Mouse (Mus musculus) fat pad, adult 2 months (tissue): Measurements from ENCODE around the gene Rnf145.

Experiments
- DNase-seq: peaks from one replicate; pipeline ENCODE4 v3.0.0-alpha.2; 2011; ENCODE audit warnings: low read depth, low spot score; ENCODE audit errors: extremely low read depth

The Rnf145 gene

DNA sequence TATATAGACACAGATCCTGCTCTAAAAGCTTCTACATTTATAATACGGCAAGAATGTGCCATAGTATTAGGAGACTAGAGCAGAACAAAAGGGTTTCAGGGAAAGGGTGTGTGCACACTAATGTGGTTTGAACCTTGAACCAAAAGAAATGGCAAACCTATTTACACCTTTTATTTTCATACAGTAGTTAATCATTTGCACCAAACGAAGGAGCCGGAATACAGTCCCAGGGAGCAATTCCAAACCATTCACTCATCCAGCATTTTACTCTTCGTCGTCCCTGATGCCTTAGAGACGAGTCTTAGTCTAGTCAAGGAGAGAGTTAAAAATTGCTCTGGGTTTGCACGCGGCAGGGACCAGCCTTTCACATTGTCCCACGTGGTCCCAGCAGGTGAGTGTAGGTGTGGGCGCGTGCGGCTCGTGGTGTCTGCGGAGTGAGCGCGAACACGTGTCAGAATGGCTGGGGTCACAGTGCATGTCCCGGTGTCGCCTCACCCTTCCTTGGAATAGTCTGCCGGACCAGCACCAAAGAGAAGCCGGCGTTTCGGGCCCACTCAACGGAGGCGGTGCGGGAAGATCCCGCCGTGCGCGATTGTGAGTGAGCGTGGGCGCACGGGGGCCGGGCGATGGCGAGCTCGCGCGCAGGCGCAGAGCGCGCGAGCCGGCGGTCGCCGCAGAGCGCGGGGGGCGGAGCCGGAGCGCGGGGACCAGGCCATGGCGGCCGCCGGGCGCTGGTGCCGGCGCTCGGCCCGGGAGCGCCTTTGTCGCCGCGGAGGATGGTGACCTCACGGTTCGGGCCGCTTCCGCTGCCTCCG lies at the start of gene Rnf145:
Gene Rnf145, plus strand, starts transcription at position 684 of the 815 bp plus-strand sequence.
- DNase-seq, result no peak

DNA sequence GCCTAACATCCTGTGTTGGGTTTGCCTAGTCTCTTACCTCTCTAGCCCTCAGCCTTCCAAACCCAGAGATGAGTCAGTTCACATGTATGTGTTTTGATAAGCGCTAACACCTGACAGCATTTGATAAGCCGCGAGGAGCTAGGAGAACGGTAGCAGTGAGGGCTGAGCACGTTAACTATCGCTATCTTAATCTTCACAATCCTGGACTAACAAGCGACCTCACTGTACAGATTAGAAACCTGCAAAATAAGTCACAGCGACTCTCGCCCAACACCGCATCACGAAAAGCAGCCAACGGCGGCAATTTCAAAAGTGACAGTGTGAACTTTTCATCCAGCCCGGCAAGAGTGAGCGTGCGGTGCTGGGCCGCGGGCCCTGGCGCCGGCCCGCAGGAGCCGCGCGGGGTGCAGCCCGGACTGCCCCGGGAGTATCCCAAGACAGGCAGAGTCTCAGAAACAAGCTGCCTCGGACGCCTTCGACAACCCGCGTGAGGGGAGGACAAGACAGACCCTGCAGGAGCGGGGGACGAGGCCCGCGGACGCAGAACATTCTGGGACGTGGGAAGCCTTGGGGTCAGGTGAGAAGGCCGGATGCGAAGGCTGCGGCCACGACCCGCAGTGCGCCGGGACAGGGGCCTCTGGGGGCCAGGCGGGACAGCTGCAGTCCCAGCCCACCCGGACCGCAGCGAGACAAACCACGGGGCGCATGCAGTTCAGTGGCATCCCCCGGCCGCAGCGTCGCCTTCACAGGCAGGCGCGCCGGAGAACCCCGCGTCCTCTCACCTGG lies 48.9 kb upstream of the Rnf145 start:
- DNase-seq, result no peak

DNA sequence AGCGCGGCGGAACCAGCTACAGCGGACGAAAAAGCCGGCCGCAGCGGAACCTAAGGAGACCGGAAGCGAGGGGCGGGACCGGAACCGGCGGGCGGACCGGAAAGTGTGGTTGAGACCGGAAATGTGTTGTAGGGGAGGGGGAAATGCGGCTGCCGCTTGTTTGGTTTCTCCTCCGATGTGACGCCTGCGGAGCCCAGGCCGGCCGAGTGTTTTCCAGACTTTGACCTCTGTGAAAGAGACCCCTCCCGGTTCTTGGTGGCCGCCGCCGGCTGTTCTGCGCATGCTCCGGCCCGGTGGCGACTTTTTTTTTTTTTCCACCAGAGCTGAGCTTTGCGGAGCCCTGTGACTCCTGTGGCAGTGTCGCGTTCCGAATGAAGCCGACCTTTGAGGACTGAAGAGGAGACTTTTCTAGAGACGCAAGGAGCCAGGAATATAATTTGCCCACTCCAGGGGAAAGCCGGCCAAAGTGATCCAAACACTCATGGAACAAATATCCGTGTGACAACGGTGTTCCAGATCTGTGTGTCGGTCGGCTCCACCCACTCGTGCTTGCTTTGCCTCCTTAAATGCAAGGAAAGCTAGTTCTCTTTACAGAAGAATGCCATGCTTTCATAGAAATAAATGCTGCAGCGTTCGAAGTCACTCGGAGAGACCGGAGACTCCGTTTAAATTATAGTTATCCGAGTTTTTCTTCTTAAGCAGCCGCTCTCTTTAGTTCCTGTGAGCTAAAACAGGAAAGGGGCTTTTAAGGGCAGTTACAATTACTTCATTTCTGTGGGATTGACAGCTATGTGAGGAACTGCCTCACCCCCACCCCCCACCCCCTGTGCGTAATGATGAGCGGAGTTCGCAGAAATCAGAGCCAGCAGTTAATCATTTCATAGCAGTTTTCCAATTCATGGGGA lies 48.1 kb upstream of the Rnf145 start, which contains the start of gene Ublcp1:
Gene Ublcp1, minus strand, starts transcription at position 67 of the 905 bp plus-strand sequence.
- DNase-seq, result no peak

DNA sequence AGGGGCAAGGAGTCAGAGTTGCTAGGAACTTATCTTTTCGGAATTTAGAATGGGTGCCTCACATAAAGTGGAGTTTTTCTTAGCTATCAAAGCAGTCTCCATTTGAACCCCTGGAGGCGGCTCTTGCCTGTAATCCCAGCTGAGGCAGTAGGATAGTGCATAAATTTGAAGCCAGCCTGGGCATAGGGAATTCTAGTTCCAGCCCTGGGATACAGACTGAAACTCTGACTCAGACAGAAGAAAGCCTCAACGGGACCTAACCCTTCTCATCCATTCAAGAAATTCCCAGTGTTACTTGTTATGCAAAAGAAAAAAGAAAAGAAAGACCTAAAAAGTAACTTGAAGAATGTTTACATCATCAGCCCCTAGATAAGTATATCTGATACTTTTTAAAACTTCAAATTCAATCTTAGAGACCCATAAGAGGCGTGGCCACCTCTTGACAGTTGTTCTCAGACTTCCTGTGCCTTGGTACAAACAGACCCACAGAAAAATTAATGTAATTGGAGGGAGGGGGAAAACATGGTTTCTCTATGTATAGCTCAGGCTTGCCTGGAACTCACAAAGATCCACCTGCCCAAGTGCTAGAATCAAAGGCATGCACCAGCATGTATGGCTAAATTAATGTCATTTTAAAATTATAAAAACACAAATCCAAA lies 47.3 kb upstream of the Rnf145 start:
- DNase-seq, result no peak

DNA sequence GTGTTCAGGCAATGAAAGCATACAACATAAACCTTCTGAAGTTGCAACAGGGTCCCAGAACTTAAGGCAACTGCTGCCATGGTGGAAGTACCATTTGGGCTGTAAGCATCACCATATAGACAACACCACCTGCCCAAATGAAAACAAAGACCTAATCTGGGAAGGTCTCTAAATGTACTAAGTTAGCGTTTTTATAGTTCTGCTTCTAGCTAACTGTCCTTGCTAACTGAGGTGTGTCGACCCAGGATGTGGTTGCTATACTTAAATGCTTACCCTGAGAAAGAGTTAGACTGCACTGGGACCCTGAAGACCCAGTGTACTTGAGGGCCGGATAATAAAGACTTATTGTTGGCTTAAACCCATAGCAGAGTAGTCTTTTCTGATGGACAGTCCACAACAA lies 43.3 kb upstream of the Rnf145 start:
- no peak for DNase-seq

DNA sequence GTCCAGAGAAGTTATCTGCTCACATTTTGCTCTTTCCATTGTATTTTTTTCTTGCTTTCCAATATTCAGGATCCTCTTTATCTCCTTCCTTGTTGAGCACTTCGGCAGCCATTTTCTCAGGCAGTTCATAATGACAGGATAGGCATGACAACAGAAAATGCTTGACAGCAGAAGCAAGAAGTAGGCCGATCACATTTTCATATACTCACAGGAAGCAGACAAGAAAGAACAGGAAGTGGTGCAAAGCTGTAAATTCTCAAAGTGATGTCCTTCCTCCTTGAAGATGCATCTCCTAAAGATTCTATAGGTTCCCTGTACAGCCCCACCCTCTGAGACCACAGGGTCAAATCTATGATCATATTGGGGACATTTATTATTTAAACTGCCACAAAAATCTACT lies 42.3 kb upstream of the Rnf145 start:
- DNase-seq, result no peak

DNA sequence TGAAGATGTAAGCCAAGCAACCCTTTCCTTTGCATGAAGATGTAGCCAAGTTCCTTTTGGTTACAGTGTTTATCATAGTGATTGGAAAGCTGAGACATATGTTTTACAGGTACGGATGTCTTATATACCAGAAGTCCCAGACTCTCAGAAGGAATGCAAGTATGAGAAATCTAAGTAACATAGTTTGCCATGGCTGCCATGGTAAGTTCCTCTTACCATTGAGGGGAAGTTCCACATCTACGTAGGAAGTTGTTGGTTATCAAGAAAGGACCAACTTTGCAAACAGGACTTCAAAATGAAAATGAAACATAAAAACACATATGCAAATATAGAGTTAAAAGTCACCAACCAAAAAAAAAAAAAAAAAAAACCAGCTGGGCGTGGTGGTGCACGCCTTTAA lies 40.4 kb upstream of the Rnf145 start:
- DNase-seq, result no peak

DNA sequence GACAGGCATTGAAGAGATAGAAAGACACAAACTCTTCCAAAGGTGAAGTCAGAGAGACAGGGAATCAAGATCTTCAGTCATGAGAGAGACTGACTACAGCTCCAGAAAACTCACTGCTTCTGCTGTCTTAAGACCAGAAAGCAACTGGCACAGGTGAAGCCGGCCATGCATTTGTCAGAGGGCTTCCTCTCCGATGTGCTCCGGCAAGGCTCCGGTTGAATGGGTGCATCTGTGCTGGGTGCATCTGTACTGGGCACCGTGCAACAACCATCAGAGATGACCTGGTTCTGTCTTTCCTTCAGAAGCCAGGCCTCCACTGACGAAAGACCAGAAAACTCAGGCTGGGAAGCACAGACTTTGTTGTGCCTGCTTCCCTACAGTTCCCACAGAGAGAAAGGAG lies 38.5 kb upstream of the Rnf145 start:
- DNase-seq, result no peak

DNA sequence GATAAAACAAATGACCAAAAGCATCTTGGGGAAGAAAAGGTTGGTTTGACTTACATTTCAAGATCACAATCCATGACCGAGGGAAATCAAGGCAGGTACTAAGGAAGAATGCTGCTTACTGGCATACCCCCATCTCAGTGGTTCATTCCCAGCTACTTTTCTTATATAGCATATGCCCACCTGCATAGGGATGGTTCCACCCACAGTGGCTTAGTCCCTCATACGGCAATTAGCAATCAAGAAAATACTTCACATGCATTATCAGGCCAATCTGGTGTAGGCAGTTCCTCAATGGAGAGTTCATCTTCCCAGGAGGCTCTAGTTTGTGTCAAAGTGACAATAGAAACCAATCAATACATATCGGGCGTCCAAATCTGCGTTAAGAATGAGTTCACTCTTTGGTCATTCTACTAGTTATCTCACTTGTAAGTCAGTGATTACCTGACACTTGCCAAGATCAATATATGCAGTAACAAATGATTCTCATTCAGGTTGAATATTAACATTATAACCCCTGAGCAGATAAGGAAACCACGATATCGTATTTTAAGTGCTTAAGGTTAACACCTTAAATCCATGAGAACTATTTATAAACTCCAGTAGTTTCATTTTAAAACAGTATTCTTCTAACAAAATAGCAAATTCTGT lies 33.6 kb upstream of the Rnf145 start:
- no peak for DNase-seq

DNA sequence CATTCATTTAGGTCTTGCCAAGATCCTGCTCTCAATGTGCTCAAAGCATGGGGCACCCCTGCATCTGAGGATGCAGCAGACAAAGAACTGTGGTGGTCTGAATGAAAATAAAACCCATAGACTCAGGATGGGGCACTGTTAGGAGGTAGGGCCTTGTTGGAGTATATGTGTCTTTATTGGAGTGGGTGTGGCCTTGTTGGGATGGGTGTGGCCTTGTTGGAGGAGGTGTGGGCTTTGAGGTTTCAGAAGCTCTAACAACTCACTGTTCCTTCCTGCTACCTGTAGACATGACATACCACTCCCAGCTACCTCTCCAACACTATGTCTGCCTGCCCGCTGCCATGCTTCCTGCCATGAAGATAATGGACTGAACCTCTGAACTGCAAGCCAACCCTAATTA lies 29.6 kb upstream of the Rnf145 start:
- no peak for DNase-seq

DNA sequence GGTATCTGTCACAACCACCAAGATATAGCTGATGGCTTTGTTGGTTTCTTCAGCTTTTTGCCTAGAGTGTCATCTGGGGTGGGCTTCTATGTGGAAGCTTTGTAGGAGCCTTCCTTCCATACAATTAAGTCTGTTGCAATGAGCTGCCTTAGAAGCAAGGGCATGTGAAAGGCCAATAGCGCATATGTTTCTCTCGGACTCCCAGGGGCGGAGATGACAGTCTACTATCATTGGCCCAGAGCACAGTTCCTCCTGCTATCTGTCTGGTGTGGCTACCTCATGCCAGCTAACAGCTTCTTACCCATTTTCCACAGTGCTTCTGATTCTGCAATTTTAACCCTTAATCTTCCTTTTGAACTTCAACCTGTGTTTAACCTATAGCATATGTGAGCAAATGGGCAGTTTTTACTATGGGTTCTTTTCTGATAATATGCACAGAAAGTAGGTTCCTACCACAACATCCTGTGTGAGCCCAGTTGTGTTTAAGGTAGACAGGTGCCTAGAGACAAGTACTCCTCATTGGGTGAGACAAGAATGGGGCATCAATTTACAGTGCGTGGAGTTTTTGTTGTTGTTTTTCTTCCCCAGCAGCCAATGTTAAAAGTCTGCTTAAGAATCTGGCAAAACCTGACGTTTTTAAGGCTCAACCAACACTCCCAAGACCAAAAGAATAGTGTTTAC lies 24.0 kb upstream of the Rnf145 start:
- DNase-seq, result no peak

DNA sequence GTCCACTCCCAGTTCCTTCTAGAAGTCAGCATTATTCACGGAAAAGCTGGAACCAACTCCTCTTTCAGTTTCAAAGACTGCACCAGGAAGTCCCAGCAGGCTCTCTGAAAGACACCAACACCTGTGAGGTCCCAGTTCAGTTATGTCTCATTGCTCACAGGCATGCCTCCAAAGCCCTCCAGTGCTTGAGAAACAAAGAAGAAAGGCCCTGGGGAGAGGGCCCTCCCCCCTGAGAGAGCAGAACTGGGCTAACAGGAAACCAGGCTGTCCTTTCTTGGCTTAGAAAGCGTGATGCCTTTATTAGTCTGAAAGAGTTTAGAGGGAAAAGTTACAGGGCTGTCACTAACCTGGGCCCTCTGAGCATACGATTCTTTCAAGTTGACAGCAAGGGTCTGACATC lies 22.5 kb upstream of the Rnf145 start:
- no peak for DNase-seq

DNA sequence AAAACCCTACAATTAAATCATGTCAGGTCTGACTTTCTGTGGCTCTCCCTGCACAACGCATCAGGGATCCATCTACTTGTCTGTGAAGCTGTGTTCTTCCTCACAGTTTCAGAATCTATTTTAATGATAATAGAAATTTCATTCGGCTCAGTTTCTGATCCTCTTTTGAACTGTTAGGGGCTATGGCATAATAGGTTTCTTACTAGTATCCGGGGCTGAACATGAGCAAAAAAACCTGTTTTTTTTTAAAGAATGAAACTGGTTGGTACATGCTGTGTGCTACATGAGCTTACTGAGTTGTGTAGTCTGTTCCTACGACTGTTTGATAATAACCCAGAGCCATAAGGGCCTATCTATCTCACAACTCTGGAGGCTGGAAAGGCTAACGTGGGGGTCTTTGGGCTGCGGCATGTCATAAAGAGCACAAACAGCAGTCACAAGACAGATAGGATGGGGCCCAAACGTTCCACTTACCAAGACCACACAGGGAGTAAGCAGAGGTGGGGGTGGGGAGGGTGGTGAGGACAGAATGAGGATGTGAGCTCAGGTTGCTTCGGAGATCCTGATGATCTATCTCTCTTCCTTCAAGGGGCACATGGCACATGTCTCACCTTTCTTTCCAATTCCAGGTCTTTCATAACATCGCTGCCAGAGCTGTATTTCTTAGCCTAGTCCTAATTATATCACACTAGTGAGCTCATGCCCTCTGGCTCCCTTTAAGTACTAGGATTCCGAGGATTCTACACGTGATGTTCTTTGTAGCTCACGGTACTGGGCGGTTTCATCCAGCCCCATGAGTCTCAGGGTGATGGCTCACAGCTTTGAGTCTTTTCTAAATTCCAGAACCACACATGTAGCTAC lies 20.1 kb upstream of the Rnf145 start:
- DNase-seq, result no peak

DNA sequence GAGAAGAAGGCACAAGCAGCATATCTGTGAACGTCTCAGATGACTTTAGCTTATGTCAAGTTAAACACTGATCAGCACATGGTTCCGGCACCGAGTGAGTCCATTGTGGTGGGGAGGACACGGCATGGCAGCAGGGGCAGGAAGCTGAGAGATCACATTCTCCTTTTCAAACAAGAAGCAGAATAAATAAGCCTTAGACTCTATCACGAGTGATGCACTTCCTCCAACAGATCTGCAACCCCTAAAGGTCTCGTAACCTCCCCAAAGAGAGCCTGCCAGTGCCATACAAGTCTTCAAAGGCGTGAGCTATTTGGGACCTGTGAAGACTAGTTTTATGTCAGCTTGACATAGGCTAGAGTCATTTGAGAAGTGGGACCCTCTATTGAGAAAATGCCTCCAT lies 17.8 kb upstream of the Rnf145 start:
- DNase-seq, result no peak

DNA sequence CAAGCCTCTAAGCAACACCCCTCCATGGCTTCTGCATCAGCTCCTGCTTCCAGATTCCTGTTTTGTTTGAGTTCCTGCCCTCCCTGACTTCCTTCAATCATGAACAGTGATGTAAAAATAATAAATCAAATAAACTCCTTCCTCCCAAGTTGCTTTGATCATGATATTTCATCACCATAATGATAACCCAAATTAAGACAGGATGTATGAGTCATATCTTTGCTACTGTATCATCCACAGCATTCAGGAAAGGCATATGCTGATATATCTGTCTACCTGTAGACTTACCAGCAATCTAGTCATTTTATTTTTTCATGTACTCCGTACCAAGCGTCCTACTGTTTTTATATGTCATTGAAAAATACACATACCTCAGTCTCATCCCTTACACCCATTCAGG lies 17.3 kb upstream of the Rnf145 start:
- no peak for DNase-seq

DNA sequence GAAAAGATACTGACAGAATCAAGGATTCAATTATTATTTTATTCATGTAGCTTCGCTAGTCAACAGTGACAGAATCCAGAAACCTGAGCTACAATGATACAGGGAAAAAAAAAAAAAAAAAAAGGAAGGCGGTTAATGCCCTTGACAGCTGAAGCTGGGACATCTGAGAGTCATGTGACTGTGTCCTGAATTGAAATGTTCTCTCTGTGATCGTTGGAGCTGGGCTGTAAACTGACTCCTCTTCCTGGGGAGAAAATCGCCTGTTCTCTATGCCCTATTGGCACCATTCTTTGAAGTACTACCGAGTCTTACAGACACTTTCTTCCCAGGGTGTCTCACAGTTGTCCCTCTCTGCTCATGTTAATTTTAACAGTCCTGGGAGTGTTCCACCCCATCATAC lies 15.8 kb upstream of the Rnf145 start:
- DNase-seq, result no peak

DNA sequence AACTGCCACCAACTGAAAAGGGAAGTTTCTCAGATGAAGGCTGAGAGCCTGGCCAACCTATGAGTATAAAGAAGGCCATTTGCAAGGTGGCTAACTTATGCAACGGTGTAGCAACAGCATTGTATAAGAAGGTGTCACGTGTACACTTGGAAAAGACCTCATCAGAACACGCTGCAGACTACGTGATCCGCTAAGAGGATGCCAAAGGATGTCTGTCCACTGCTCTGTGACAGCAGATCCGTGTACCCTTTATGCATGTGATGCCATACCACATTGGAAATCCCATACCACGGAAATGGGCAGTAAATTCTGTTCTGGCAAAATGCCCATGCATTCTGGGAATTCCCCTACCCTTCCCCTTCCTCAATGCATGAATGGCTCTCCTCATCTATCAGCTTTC lies 14.6 kb upstream of the Rnf145 start:
- DNase-seq, result no peak

DNA sequence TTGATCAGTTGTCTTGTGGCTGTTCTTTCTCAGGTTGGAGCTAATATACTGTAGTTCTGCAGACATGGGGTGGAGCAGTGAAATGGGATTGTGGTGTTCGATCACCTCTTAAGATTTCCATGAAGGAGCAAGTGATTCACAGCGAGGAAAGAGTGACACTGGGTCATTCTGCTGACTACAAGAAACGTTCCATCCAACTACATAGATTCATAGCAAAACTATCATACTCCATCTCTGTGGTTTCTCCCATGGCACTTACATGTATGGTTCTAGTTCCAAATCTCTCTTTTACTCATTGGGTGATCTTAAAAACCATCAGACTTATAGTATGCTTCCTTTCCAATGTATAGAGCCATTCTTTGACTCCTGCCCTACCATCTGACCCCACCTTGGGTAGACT lies 14.0 kb upstream of the Rnf145 start:
- no peak for DNase-seq

DNA sequence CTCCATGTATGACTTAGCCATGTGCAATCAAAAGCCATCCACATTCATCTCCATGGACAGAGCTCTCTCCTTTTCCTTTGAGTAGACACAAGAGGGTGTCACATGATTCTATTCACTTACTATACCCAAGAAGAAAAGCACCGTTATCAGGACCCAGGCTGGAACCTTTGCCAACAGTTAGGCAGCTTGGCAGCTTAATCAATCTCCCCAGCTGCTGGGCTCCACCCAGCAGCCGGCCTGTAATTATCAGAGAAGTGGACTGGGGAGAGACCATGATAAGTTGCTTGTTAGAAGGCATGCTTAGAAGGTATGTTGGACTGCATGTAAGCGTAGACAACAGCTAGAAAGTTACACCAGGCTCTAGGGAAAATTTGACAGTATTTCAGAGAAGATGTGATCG lies 9.9 kb upstream of the Rnf145 start:
- no peak for DNase-seq
